Mouse (Mus musculus): ENCODE results near the gene Cpeb2.

Gene Cpeb2

DNA sequence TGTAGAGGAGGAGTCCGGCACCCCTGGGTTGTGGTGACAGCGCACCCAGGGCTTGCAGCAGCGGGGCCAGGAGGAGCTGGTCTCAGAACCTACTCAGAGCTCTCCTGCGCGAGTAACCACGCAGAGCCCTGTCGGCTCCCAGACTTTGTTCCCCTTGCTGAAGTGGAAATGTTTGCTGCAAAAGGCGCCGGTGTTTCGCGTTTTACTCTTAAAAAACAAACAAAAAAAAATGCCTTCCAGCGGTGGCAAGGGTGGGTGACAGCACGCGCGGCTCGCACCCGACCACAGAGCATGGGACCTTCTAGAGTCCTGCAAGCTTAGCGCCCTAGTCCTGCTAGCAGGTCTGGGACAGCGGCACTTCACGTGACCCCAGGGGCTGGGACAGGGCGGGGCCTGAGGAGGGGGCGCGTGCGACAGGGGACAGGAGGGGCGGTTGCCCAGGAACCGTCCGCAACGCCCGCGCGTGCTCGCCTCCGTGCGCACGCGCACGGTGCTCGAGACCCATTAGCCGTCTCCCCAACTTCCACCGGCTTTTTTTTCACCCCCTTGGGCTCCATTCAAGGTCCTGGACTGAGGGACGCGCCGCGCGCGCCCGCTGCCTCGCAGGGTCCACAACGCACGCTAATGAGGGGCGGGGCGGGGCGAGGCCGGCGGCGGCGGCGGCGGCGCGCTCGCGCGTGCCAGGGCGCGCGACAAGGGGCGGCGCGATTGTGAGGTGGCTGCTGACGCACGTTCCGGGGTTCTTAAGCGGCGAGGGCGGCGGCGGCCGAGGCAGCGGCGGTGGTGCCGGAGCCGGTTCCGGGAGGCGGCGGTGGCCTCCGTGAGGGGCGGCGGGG is at the start of gene Cpeb2:
TSS of gene Cpeb2 (plus strand) at position 691 of the 836 bp plus-strand sequence.
- peak; percentile 96 for DNase-seq

GRCm38 (mm10) chr5:43183556-43183955 is 49.4 kb upstream of the Cpeb2 start:
- DNase-seq: no peak

DNA sequence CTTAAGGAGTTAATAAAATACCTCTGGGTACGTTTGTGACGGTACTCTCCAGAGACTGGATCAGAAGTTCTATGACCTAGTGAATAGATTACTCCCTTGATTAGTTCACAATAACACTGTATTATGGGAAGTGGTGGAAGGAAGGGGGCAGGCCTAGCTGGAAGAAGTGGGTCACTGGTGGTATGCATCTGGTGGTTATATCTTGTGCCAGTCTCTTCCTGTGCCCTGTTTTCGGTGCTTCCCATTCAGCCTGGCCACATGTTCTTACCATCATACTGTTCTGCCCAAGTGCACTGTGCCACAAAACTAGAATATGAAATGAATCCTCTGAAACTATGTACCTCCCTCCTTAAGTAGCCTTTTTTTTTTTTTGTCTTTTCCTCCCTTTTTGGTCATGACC is 48.1 kb upstream of the Cpeb2 start:
- DNase-seq: no peak

DNA sequence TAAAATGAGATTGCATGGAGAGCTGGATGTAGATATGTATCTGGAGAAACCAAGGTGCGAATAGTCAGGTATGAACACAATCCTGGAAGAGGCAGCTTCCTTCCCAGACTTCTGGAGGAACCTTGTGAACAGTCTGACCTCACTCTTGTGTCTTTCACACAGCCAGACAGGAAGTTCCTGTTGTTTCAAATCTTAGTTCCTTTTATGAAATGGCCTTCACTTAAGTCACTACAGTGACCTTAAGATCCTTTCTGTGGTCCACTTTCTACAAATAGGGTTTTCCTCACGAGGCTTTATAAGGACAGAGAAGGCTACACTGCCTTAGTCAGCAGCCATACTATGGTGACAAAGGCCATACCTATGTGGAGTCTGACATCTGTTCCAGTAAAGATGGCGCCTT is 47.5 kb upstream of the Cpeb2 start:
- peak; percentile 5 for DNase-seq

- no peak for DNase-seq
Observed at GRCm38 (mm10) chr5:43200686-43201085, 32.3 kb upstream of the Cpeb2 start.

GRCm38 (mm10) chr5:43206495-43207053 is 26.4 kb upstream of the Cpeb2 start:
- DNase-seq: no peak

- no peak for DNase-seq
Observed at GRCm38 (mm10) chr5:43217468-43217867, 15.5 kb upstream of the Cpeb2 start.

DNA sequence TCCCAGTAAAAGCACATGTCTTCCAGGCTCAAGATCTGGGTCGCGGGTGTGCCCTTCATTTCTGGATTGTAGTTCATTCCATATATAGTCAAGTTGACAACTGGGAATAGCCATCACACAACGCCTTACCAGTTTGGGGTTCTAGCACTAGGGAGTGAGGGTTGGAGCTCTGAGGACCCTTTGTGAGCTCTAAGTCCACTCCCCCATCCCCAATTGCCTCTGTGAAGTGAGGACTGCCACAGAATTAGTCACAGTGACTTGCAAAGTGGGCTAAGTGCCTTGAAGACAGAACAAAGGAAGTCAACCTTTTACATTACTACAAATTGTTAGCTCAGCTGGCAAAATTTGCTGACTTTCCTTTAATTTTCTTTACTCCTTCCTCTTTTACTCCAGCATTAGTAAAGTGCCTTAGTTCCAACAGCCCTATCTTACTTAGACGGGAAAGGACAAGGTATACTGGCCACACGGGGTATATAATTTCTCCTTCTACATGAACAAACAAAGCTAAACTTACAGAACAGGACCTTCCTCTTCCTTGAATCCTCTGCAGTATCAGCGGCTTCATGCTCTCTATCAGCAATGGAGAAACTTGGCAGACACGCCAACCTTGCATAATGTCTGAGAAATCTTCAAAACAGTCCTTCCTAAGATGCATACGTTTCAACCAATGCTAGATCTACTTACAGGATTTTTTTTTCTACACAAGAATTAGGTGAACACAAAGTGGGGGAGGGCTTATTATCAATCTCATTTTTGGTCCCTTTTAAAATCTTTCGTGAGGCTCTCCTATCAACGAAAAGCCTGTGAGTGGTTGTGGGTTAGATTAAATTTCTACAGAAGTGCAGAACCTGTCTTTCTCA is 14.8 kb upstream of the Cpeb2 start:
- DNase-seq: peak; percentile 15

- DNase-seq: no peak
Observed at GRCm38 (mm10) chr5:43218847-43219132, 14.2 kb upstream of the Cpeb2 start.

DNA sequence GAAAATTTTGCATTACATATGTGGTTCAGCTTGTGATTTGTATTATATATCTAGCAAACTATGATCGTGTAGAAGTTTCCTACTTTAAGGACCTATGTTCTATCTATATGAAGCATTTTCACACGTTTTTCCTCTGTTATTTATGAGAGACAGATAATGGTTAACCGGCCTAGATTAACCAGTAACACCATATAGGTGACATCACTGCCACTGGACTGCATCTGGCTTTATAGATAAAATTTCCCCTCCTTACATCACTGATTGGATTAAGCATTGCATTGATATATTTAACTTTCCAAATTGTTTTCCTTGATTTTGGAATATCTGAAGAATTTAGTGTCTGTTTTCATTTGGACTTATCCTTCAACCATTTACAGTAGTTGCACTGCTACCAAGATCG is 9.6 kb upstream of the Cpeb2 start:
- DNase-seq: no peak

DNA sequence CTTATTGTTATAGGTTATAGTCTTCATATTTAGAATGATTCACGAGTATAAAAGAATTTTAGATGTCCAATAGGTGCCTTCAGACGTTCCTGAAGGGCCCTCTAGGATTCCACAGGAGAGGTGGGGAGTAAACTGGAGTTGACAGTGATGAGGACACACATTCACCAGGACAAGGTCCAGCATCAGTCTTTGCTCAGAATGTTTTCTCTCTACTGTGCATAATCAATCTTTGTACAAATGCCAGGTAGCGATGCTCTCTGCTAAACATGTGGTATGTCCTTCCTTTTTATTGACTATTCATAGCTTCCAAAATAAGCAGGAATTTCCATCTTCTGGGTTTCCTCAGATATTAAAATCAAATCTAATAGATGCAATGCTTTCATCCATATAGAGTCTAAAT is 8.7 kb upstream of the Cpeb2 start:
- DNase-seq: no peak

DNA sequence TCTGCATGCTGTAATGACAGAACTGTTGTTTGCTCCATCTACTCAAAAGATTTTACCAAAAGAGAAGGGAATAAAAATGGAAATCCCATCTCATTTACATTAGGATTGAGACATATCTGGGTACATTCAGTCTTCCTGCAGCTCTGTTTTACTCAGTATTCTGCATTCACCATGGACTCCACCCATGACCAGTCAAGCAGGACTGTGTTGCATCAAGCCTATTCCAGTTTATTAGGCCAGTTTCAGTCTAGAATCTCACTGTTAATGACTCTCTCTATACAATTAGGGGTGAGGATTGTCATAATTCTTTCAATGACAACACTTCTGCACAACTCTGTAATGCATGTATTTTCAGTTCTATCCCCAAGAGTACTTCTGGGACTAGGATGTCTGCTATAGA is 6.8 kb upstream of the Cpeb2 start:
- DNase-seq: no peak

- DNase-seq: no peak
Observed at GRCm38 (mm10) chr5:43227607-43228006, 5.4 kb upstream of the Cpeb2 start.

GRCm38 (mm10) chr5:43231061-43231460 is 1.9 kb upstream of the Cpeb2 start:
- DNase-seq: no peak

DNA sequence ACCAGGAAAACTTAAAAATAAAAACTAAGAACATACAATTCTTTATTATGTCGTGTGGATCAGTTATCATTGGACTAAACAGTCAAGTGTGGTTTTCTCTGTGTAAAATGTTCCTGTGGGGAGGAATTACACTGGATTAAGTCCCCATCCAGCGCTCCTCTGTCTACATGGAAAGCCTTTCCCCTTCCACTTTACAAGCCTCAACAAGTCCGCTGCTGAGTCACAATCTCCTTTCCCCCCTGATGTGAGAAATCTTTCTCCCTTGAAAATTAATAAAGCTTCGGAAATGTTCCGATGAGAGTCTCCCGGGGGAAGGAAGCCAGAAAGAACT is 856 bp upstream of the Cpeb2 start:
- DNase-seq: no peak

GRCm38 (mm10) chr5:43233316-43234181 is 579 bp downstream of the Cpeb2 start:
- peak; percentile 86 for DNase-seq

DNA sequence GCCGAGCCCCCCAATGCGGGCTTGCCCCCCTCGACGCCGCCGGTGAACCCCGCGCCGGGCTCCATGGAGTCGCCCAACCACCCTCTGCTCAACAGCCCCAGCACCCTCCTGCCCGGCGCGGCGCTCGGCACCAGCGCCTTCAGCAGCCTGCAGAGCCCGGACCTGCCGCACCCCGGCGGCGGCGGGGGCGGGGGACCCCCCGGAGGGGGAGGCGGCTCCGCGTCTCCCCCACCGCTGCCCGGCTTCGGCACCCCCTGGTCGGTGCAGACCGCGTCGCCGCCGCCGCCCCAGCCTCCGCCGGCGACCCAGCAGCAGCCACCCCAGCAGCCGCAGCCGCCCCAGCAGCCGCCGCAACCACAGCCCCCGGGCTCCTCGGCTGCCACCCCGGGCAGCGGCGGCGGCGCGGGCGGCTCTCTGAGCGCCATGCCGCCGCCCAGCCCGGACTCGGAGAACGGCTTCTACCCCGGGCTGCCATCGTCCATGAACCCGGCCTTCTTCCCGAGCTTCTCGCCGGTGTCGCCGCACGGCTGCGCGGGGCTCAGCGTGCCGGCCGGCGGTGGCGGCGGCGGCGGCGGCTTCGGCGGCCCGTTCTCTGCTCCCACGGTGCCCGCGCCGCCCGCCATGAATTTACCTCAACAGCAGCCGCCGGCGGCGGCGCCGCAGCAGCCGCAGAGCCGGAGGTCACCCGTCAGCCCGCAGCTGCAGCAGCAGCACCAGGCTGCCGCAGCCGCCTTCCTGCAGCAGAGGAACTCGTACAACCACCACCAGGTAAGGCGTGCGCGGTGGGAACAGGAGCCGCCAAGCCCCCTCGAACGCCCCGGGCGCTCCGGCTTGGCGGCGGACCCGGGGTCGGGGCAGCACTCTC is 1.6 kb downstream of the Cpeb2 start:
- peak; percentile 39 for DNase-seq

GRCm38 (mm10) chr5:43235186-43235785 is 2.3 kb downstream of the Cpeb2 start:
- DNase-seq: peak; percentile 56

DNA sequence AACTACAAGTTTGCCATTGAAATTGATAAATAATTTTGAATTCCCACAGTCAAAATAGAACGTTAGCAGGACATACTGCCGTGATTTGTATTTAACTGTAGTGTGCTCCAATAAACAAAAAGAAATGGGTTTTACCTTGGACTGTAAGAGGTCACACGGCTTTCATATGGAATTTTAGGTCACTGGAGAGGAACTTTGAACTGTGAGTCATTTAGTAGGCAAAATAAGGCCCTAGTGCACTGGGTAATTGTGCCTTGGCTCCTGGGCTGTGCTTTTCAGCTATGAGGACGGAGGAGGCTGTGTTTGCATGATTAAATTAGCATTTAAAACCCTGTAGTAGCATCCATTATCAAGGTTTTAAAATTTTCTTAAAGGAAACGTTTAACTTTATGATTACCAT is 3.0 kb downstream of the Cpeb2 start:
- DNase-seq: no peak

- no peak for DNase-seq
Observed at GRCm38 (mm10) chr5:43236476-43236875, 3.5 kb downstream of the Cpeb2 start.

DNA sequence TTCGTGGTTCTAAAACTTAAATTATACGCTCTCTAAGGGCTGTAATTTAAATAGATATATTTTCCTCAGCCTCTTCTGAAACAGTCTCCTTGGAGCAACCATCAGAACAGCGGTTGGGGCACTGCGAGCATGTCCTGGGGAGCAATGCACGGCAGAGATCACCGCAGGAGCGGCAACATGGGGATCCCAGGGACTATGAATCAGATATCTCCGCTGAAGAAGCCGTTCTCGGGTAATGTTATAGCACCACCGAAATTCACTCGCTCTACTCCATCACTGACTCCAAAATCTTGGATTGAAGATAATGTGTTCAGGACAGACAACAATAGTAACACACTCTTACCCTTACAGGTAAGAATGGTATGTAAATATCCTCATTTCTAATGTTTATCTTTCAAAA is 4.3 kb downstream of the Cpeb2 start:
- no peak for DNase-seq

Measured in lung, postnatal 36 days (tissue).